In the genomic region with DNA sequence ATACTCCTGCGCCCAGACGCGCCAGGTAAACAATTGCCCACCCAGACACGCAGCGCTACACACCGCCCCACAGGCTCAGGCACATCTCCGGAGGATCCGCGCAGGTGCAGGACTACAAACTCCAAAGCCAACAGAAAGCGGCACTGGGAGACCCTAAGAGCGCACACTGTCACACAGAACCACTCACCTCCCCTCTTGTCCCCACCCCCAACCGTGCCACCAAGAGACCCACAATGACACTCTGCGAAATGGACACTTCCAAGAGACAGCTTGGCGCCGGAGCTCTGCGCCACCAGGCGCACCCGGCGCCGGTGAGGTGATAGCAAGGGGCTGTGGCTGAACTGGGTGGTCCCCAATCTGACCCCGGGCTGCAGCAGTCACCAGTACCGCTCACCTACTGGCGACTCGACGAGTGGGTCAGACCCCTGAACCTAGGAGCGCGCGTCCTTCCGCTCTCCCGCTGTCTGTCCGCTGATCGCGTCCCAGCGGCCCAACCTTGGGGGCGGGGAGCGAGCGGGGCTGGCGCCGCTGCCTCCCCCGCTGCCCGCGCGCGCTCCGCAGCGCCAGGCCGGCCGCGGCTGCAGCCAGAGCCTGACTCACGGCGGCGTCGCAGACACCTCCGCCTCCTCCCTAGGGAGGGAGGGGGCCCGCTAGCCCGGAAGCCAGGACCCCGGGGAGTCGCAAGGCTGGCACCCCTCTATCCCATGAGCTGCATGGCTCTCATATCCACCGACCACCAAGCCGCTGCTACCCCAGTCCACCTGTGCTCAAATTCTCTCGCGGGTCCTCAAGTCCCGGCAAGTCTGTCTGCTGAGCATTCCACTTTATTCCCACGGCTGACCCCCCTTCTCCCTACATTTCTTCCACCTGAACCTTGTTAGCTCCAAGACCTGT, we compare ENCODE assay signal across 8 mouse cellular contexts. TPM values are rescaled to one million over a fixed set of nuclear protein-coding genes. Genes with fewer than 3 reads are reported as not detected.
A peak's percentile ranks its signal among the peaks of the same experiment; 100 is the strongest.
DNase-seq lines count a peak whose midpoint lies in the region; ATAC-seq and TF ChIP-seq lines count a peak whose summit lies in the region.

No protein-coding gene starts in this region.

- H3K27me3 ChIP-seq in heart, embryonic 14.5 days (ENCODE audit: control insufficient read depth, insufficient read depth, low read length): peaks cover 8% of the 10 kb centered on the region; the same call in 1 of the 2 replicates
- H3K27me3 ChIP-seq in liver, adult 2 months (ENCODE audit: control insufficient read depth, insufficient read depth, low read length): 0 out of 2 replicates have a peak, but pooled peaks cover 4% of the 10 kb centered on the region
- peaks cover 29% of the 10 kb centered on the region for H3K27me3 ChIP-seq in neural tube, embryonic 11.5 days (ENCODE audit: control insufficient read depth, insufficient read depth, low read length)

- H3K4me1 ChIP-seq in heart, embryonic 14.5 days (ENCODE audit: control insufficient read depth in 2 of 2, insufficient read depth in 2 of 2, low read length in 2 of 2): peaks cover 22 to 27% of the 10 kb centered on the region in 2 experiments
- no peaks in the 10 kb centered on the region; the same call in 1 of the 2 replicates for H3K4me1 ChIP-seq in liver, adult 2 months (ENCODE audit: control insufficient read depth, insufficient read depth, low read length)
- H3K4me1 ChIP-seq in neural tube, embryonic 11.5 days (ENCODE audit: control insufficient read depth, insufficient read depth, low read length): no peaks in the 10 kb centered on the region

- no peak for TF ChIP-seq CTCF in liver, adult 2 months (IDR thresholded peaks at IDR 0.05; ENCODE audit: low read depth, low read length)

- H3K4me3 ChIP-seq in heart, embryonic 14.5 days (ENCODE audit: control insufficient read depth in 1 of 2, insufficient read depth in 1 of 2, low read depth in 1 of 2, low read length in 2 of 2): peak overlapping the region; percentile 57 to 65
- peak overlapping the region; percentile 65 for H3K4me3 ChIP-seq in liver, adult 2 months (ENCODE audit: insufficient read depth, low read depth, low read length)
- peak overlapping the region; percentile 24 for H3K4me3 ChIP-seq in neural tube, embryonic 11.5 days (ENCODE audit: low read depth, low read length)

- peak overlapping the region; percentile 74 for H3K9ac ChIP-seq in heart, embryonic 14.5 days (ENCODE audit: low read length)
- H3K9ac ChIP-seq in liver, adult 2 months (ENCODE audit: low read depth, low read length): peak overlapping the region; percentile 64
- no peak overlapping the region for H3K9ac ChIP-seq in neural tube, embryonic 11.5 days (ENCODE audit: low read length)

- no peak overlapping the region for H3K27ac ChIP-seq in heart, embryonic 14.5 days (replicated peaks in 1 of 2; ENCODE audit: control insufficient read depth in 1 of 2, insufficient read depth in 1 of 2, low read depth in 2 of 2, low read length in 2 of 2)
- H3K27ac ChIP-seq in liver, adult 2 months (replicated peaks; ENCODE audit: insufficient read depth, low read depth, low read length): peak overlapping the region; percentile 18
- no peak overlapping the region for H3K27ac ChIP-seq in neural tube, embryonic 11.5 days (ENCODE audit: low read depth, low read length)

- DNase-seq in cerebellum, postnatal 4 days (ENCODE audit: low spot score in 2 of 2): no peak
- peak; percentile 78 for DNase-seq in 3134 (ENCODE audit: extremely low read depth, insufficient read length, low spot score)
- DNase-seq in cerebellum, adult 8-10 months: peak; percentile 63
- DNase-seq in liver, adult 2 months (ENCODE audit: extremely low read depth, low read depth, low spot score): no peak
- no peak for DNase-seq in neural tube, embryonic 11.5 days (ENCODE audit: low spot score)
- DNase-seq in frontal cortex, postnatal 14 days (ENCODE audit: low spot score in 2 of 2): no peak

- TF ChIP-seq POLR2A in liver, adult 2 months (IDR thresholded peaks at IDR 0.05; ENCODE audit: extremely low read depth, insufficient read depth, low read length): no peak

- WGBS in heart, embryonic 14.5 days: 1% methylated on average over 56 of the region's 64 CpGs
- WGBS in liver, adult 2 months: 5% methylated on average over 63 of the region's 64 CpGs
- WGBS in neural tube, embryonic 11.5 days: 2% methylated on average over 63 of the region's 64 CpGs

- no peaks in the 10 kb centered on the region for H3K9me3 ChIP-seq in heart, embryonic 14.5 days (ENCODE audit: control insufficient read depth, low read length)
- H3K9me3 ChIP-seq in neural tube, embryonic 11.5 days (ENCODE audit: control insufficient read depth, low read length): no peaks in the 10 kb centered on the region

- H3K36me3 ChIP-seq in heart, embryonic 14.5 days (ENCODE audit: control insufficient read depth, insufficient read depth, low read length): peaks cover 20% of the 10 kb centered on the region
- peaks cover 3% of the 10 kb centered on the region for H3K36me3 ChIP-seq in liver, adult 2 months (ENCODE audit: control insufficient read depth, insufficient read depth, low read length)
- peaks cover 3% of the 10 kb centered on the region; the same call in 1 of the 2 replicates for H3K36me3 ChIP-seq in neural tube, embryonic 11.5 days (ENCODE audit: control insufficient read depth, insufficient read depth, low read length)

- H3K79me2 ChIP-seq in liver, adult 2 months (ENCODE audit: control insufficient read depth, insufficient read depth, low read length): no peaks in the 10 kb centered on the region

- ATAC-seq in cerebellum, adult (ENCODE audit: insufficient number of reproducible peaks, low FRiP score, low TSS enrichment): peak; percentile 2; the same call in 1 of the 2 replicates
- ATAC-seq in heart, embryonic 14.5 days (ENCODE audit: insufficient number of reproducible peaks, insufficient read depth, low FRiP score, low read depth): peak; percentile 51
- no peak for ATAC-seq in neural tube, embryonic 11.5 days (ENCODE audit: insufficient read depth, low FRiP score, low TSS enrichment)

- H3K4me2 ChIP-seq in heart, embryonic 14.5 days (ENCODE audit: low read length): peak overlapping the region; percentile 97
- H3K4me2 ChIP-seq in neural tube, embryonic 11.5 days (ENCODE audit: low read depth): peak overlapping the region; percentile 40

RNA-seq across cellular contexts. Expression of a gene that starts 1.5 kb away (rescaled TPM):
- polyA plus RNA-seq in heart, embryonic 14.5 days (2014; fragmentation: Nextera tagmentation; extraction: Ambion mirVana): 4.2 and 7.5 TPM in 2 replicates
- total RNA-seq in liver, adult 2 months (2014; rRNA removed): 0.54 and 0.65 TPM in 2 replicates
- polyA plus RNA-seq in liver, adult 2 months (2012; rRNA removed): 0.71 and 1.00 TPM in 2 replicates
- not detected in 2 replicates for polyA plus RNA-seq in neural tube, embryonic 11.5 days (2014; fragmentation: Nextera tagmentation; extraction: Ambion mirVana)

RNA-seq across cellular contexts. Expression of a gene that starts 10.5 kb away (rescaled TPM):
- not detected in 2 replicates for polyA plus RNA-seq in heart, embryonic 14.5 days (2014; fragmentation: Nextera tagmentation; extraction: Ambion mirVana)
- total RNA-seq in liver, adult 2 months (2014; rRNA removed): 126 and 130 TPM in 2 replicates
- polyA plus RNA-seq in liver, adult 2 months (2012; rRNA removed): 0.38 TPM in 1 of 2 replicates, not detected in the other
- polyA plus RNA-seq in neural tube, embryonic 11.5 days (2014; fragmentation: Nextera tagmentation; extraction: Ambion mirVana): not detected in 2 replicates

RNA-seq across cellular contexts. Expression of a gene that starts 15.8 kb away (rescaled TPM):
- polyA plus RNA-seq in heart, embryonic 14.5 days (2014; fragmentation: Nextera tagmentation; extraction: Ambion mirVana): 516 and 537 TPM in 2 replicates
- total RNA-seq in liver, adult 2 months (2014; rRNA removed): 215 and 244 TPM in 2 replicates
- 355 and 444 TPM in 2 replicates for polyA plus RNA-seq in liver, adult 2 months (2012; rRNA removed)
- polyA plus RNA-seq in neural tube, embryonic 11.5 days (2014; fragmentation: Nextera tagmentation; extraction: Ambion mirVana): 176 and 189 TPM in 2 replicates

Comparison
In these comparisons a context has a peak if more than half of its experiments do, and no peak if none do; other contexts are left out.
1. DNase-seq: peak in 3134 (single experiment) and cerebellum, adult 8-10 months (single experiment); none in cerebellum, postnatal 4 days (0 of 2), liver, adult 2 months (single experiment), neural tube, embryonic 11.5 days (single experiment) and frontal cortex, postnatal 14 days (0 of 2).
2. Peak in every context shown above with its lines, with median percentiles within 50 percentile points of each other: H3K4me3 ChIP-seq.